Mouse (Mus musculus) liver, embryonic 14.5 days (tissue): ENCODE measurements at regions not wholly inside any gene's neighbourhood (a gene's known extent, or its start where the extent isn't known, plus 50 kb on each side); places are given as distances from the start of the nearest gene placed in this dataset.

Experiments used
- ATAC-seq: fragments of 200-750 bp; cut with Nextera tagmentation; 2 replicates; pipeline ENCODE4 v1.8.0; 2017; ENCODE audit warnings: moderate number of reproducible peaks, mild to moderate bottlenecking, moderate library complexity; ENCODE audit not compliant: insufficient read depth
- DNase-seq, 3 experiments: peaks; one replicate each; pipeline ENCODE4 v3.0.0-alpha.2; 2012 to 2013; ENCODE audit warnings: low read depth in 3 of 3, low spot score in 3 of 3
- H3K27ac ChIP-seq: fragments of 300-500 bp; sonication (generic); 2 replicates; pipeline ENCODE4 v1.5.1; 2014; ENCODE audit warnings: moderate library complexity, mild to moderate bottlenecking, control low read depth, inconsistent platforms
- H3K27me3 ChIP-seq: fragments of 300-500 bp; sonication (generic); 2 replicates; pipeline ENCODE4 v1.6.1; 2014; ENCODE audit warnings: mild to moderate bottlenecking, low read length, moderate library complexity; ENCODE audit not compliant: control insufficient read depth, insufficient read depth
- H3K36me3 ChIP-seq: fragments of 300-500 bp; sonication (generic); replicated peaks from 2 replicates; pipeline ENCODE4 v1.6.1; 2014; ENCODE audit warnings: low read depth; ENCODE audit not compliant: control insufficient read depth, insufficient read depth
- H3K4me1 ChIP-seq, 2 experiments: fragments of 200-500 bp in 1 of 2; fragments of 300-500 bp in 1 of 2; sonication (generic) in 1 of 2; replicated peaks; 2 replicates each; pipeline ENCODE4 v1.6.1; 2012 to 2014; ENCODE audit warnings: antibody characterized with exemption in 1 of 2, inconsistent platforms in 1 of 2, low read length in 1 of 2; ENCODE audit not compliant: control insufficient read depth in 2 of 2, insufficient read depth in 2 of 2
- H3K4me2 ChIP-seq: fragments of 300-500 bp; sonication (generic); 2 replicates; pipeline ENCODE4 v1.6.1; 2014; ENCODE audit warnings: low read depth, mild to moderate bottlenecking, control low read depth, moderate library complexity
- H3K4me3 ChIP-seq, 2 experiments: fragments of 200-500 bp in 1 of 2; fragments of 300-500 bp in 1 of 2; sonication (generic) in 1 of 2; 2 replicates each; pipeline ENCODE4 v1.5.1; 2012 to 2014; ENCODE audit warnings: low read depth in 2 of 2, low read length in 2 of 2, mild to moderate bottlenecking in 2 of 2, control low read depth in 1 of 2, inconsistent platforms in 1 of 2, moderate library complexity in 1 of 2; ENCODE audit not compliant: insufficient read depth in 1 of 2
- H3K9ac ChIP-seq: fragments of 300-500 bp; sonication (generic); replicated peaks from 2 replicates; pipeline ENCODE4 v1.6.1; 2014; ENCODE audit warnings: mild to moderate bottlenecking, control low read depth, moderate library complexity
- H3K9me3 ChIP-seq: fragments of 300-500 bp; sonication (generic); 2 replicates; pipeline ENCODE4 v1.6.1; 2016; ENCODE audit warnings: low read length, mixed read lengths; ENCODE audit not compliant: control insufficient read depth
- CTCF ChIP-seq: IDR thresholded peaks from 2 replicates; pipeline ENCODE4 v1.5.1; 2016; ENCODE audit warnings: antibody characterized with exemption, low read depth, control low read depth
- EP300 ChIP-seq: IDR thresholded peaks from 2 replicates; pipeline ENCODE4 v1.6.1; 2016; ENCODE audit warnings: antibody characterized with exemption, low read depth
- WGBS: fragments of 180-500 bp; shearing (Covaris S2); extraction: QIAGEN DNeasy Blood & Tissue Kit; methylation state at CpG from one replicate; pipeline ENCODE4 v1.1.7; 2014; ENCODE audit not compliant: insufficient replicate concordance; 5-methylcytosine and 5-hydroxymethylcytosine counted together

GRCm38 (mm10) chr5:112081006-112081405 is 171.3 kb downstream of the Cryba4 start:
- Histone ChIP-seq H3K9me3 (no peaks in the 10 kb centered on the region), H3K27ac (no peak overlapping the region), H3K4me2 (no peak overlapping the region), H3K4me1 (no peaks in the 10 kb centered on the region), H3K36me3 (no peaks in the 10 kb centered on the region), H3K4me3 (no peak overlapping the region), H3K9ac (no peak overlapping the region), H3K27me3 (no peaks in the 10 kb centered on the region)
- DNase-seq (no peak), ATAC-seq (no peak)
- 55% methylated on average over 6 of the region's 6 CpGs for WGBS
- TF ChIP-seq EP300 (no peak), CTCF (no peak)

DNA sequence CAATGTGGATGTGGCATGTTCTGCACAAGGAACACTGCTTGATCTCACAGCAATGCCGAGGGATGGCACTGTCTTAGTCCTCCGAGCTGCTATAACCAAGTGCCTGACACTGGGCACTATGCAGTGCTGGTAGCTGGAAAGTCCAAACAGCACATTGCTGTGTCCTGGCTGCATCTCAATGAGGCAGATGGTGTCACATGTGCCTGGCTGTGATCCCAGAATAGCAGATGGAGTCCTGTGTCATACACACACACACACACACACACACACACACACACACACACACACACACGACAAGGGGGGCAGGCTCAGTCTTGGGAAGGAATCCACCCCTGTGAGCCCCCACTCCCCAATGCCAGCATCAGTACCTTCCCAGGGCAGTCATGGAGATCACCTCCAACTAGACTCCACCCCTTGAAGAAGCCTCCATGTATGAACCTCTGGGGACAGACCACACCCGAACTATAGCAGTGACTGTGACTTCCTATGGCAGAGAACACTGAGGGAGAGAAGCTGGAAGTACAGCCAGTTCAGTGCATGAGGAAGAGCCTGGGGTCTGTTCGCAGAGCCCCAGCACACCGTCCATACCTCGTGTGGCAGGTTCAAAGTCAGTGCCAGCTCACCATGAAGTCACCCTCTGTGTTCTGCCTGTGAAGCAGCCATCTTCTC is 160.3 kb downstream of the Cryba4 start:
- Histone ChIP-seq H3K4me3 (no peak overlapping the region), H3K9me3 (no peaks in the 10 kb centered on the region), H3K36me3 (no peaks in the 10 kb centered on the region), H3K9ac (no peak overlapping the region), H3K4me1 (no peaks in the 10 kb centered on the region), H3K27ac (no peak overlapping the region), H3K4me2 (no peak overlapping the region), H3K27me3 (no peaks in the 10 kb centered on the region)
- no peak for TF ChIP-seq CTCF
- no peak for TF ChIP-seq EP300
- 54% methylated on average over 7 of the region's 7 CpGs for WGBS
- DNase-seq: no peak
- ATAC-seq: no peak

DNA sequence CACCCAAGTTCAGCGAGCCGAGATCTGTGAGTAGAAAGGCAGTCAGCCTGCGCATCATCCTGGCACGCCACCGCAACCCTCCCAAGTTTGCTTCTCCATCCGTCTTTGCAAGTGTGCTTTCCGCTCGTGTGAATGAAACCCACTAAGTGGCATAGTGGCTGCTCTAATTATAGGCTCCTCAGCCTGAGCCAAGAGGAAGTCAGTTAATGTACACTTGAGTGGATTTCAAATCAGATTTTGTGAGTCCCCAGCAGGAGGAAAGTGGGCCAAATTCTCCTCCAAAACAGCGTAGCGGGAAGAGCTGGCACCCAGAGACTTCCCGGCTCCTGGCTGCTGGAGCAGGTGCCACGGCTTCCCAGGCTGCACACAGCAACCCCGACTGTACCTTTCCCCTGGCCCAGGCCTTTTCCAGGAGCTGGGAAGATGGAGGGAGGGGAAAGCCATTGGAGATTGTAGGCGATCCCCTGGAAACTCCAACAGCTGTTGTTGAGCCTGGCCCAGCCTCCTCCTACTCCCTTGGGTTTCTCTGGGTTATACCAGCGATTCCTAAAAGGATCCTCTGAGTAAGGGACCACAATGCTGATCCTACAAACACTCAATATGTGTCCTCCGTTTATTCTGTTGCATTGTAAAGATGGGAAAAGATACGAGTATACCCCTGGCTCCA is 158.3 kb downstream of the Cryba4 start:
- DNase-seq (no peak), ATAC-seq (no peak)
- no peaks in the 10 kb centered on the region for H3K27me3 ChIP-seq
- 60% methylated on average over 17 of the region's 17 CpGs for WGBS
- no peaks in the 10 kb centered on the region for H3K4me1 ChIP-seq
- TF ChIP-seq EP300: no peak
- no peak for TF ChIP-seq CTCF
- H3K36me3 ChIP-seq: no peaks in the 10 kb centered on the region
- no peak overlapping the region for H3K4me3 ChIP-seq
- H3K27ac ChIP-seq: no peak overlapping the region
- H3K9ac ChIP-seq: no peak overlapping the region
- no peaks in the 10 kb centered on the region for H3K9me3 ChIP-seq
- no peak overlapping the region for H3K4me2 ChIP-seq

- DNase-seq (no peak), ATAC-seq (no peak)
- TF ChIP-seq CTCF: no peak
- TF ChIP-seq EP300: no peak
- WGBS: 60% methylated on average over 22 of the region's 22 CpGs
- H3K36me3 ChIP-seq: no peaks in the 10 kb centered on the region
- H3K9ac ChIP-seq: no peak overlapping the region
- H3K4me1 ChIP-seq: no peaks in the 10 kb centered on the region
- H3K4me2 ChIP-seq: no peak overlapping the region
- H3K27ac ChIP-seq: no peak overlapping the region
- no peaks in the 10 kb centered on the region for H3K27me3 ChIP-seq
- no peak overlapping the region for H3K4me3 ChIP-seq
- H3K9me3 ChIP-seq: no peaks in the 10 kb centered on the region
These were observed 153.7 kb downstream of the Cryba4 start for GRCm38 (mm10) chr5:112098469-112099085.
